Mouse (Mus musculus) heart, postnatal 0 days (tissue): ENCODE results near the gene Sos2.

Experiments
- CTCF ChIP-seq: IDR thresholded peaks from 2 replicates; pipeline ENCODE4 v1.5.1; 2016; ENCODE audit warnings: antibody characterized with exemption, control low read depth, low read depth
- EP300 ChIP-seq: IDR thresholded peaks from 2 replicates; pipeline ENCODE4 v1.6.1; 2016; ENCODE audit warnings: antibody characterized with exemption, low read depth

- no peak for TF ChIP-seq CTCF
- TF ChIP-seq EP300, result no peak
Measured at GRCm38 (mm10) chr12:69649511-69649910, 32.1 kb downstream of the Sos2 start.
